Mouse (Mus musculus) embryo, embryonic 11.5 days (tissue): ENCODE data around the gene Gsk3a.
A peak's percentile ranks its signal among the peaks of the same experiment; 100 is the strongest.

Experiments
- DNase-seq: peaks from one replicate; pipeline ENCODE4 v3.0.0-alpha.2; 2012; ENCODE audit warnings: low read depth, low spot score

Gsk3a gene

DNA sequence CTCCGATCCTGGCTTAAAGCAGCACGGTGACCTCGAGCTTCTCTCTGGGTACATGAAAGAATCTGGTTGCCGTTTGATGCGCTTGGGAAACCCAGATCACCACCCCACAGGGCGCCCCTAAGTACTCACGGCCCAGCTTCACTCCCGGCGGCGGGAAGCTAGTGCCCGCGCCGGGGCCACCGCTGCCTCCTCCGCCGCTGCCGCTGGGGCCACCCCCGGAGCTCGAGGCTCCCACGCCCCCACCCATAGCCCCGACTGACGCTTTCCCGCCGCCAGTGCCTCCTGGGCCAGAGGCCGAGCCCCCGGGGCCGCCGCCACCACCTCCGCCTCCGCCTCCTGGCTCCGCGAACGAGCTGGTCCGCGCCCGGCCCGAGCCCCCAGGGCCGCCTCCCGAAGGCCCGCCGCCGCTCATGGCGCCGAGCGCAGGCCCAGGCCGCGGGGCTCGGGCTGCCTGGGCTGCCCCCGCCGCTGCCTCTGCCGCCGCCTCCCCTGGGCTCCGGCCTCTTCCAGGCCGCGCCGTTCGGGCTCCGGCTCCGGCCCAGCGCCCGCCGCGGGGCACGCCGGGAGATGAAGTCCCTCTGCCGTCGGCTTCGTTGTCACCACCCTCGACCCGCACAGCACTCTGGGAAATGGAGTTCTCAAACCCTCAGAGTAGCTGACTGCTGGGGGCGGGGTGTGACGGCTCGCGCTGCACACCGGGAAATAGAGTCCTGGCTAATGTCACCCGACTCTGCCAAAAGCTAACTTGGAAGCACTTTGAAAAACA lies at the start of gene Gsk3a:
Gsk3a (minus strand) TSS at position 603 of the 766 bp plus-strand sequence.
- peak; percentile 94 for DNase-seq

DNA sequence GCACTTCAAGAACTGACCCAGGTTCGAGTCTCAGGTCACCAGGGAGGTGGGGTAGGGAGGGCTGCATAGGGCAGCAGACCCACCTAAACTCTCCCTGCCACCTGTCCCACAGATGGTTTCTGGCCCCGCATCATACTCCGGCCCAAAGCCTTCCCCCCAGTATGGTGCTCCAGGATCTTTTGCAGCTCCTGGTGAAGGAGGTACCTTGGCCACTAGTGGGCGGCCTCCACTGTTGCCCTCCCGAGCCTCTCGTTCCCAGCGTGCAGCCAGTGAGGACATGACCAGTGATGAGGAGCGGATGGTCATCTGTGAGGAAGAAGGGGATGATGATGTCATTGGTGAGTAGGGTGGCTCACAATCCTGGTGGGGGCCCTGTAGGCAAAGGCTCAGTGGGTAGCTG lies 49.3 kb upstream of the Gsk3a start:
- DNase-seq: no peak

DNA sequence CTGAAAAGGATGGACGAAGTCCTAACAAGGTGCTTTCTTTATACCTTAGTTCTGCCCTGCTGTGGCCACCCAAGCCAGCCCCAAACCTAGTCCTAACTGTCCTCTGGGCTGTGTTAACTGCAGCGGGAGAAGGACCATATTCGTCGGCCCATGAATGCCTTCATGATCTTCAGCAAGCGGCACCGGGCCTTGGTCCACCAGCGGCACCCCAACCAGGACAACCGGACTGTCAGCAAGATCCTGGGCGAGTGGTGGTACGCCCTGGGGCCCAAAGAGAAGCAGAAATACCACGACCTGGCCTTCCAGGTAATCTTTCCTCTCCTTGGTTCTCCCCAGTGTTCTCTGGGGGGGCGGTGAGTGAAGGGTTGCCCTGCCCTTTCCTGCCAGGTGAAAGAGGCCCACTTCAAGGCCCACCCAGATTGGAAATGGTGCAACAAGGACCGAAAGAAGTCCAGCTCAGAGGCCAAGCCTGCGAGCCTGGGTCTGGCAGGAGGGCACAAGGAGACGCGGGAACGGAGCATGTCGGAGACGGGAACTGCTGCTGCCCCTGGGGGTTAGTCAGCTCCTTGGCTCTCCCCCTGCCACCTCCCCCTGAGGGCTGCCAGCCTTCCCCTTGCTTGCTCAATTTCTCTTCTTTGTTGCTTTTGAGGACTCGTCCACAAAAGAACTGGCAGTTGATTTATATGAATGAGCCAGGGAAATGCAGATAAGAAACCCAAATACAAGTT lies 48.0 kb upstream of the Gsk3a start:
- no peak for DNase-seq

DNA sequence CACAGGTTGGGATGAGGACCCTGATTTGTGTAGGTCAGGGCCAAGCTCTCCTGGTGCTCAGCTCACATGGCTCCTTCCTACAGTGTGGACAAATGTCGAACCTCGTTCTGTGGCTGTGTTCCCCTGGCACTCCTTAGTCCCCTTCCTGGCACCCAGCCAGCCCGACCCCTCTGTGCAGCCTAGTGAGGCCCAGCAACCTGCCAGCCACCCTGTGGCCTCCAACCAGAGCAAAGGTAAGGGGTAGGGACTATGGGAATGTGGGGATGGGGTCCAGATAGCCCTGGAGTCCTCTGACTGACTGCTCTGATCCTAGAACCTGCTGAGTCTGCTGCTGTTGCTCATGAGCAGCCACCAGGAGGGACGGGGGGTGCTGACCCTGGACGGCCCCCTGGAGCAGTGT lies 47.1 kb upstream of the Gsk3a start:
- DNase-seq: no peak

DNA sequence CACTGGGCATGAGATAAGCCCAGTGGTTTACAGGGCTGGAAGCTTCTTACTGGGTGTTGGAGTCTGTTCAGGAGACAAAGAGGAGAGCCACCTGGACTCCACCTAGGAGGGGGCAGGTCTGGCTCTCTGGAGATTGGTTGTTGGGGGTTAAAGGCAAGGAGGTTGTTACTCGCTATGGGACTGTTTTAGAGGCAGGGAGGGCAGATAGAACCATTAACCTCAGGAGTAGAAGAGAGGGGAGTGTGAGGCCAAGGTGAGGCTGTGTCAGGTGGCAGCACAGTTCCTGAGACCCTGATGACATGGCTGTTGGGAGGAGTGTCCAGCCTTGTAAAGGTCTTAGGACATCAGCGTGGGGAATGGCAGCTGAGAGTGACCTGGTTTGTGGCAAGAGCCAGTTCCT lies 46.5 kb upstream of the Gsk3a start:
- DNase-seq: no peak

DNA sequence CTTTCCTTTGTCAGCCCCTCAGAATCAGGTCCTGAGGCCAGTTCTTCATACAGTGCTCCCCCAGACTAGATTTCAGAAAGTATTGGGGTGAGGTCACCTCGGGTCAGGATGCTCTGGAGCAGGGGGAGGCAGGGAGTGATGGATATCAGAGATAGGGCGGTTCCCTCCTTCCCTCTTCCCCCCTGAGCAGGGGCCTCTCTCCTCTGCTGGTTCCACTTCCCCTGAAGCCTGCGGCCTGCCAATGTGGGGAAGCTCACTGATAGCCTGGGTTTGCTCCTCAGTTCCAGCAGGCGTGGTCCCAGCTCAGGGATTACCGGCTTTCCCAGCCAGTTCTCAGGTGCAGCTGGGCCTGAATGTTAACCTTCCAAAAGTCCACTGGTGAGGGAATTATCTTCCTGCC lies 46.0 kb upstream of the Gsk3a start:
- no peak for DNase-seq

DNA sequence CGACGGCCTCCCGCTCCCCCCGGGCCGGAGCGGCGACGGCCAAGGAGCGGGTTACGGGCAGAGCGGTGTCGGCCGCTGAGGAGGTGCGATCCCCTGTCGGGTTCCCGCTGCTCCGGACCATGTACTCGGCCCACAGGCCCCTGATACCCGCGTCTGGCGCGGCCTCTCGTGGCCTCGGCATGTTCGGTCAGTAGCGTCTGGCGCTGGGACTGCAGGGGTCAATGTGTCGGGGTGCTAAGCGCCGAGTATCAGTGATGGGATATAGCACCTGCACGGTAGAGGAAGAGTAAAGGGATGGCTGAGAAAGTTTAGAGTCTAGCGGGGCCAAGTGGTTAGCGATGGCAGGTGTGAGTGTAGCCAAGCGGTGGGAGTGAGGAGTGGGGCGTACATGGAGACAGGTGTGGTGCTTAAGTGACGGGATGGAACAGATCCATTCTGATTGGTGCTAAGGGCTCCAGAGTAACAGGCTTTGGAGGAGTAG lies 45.1 kb upstream of the Gsk3a start:
- no peak for DNase-seq

DNA sequence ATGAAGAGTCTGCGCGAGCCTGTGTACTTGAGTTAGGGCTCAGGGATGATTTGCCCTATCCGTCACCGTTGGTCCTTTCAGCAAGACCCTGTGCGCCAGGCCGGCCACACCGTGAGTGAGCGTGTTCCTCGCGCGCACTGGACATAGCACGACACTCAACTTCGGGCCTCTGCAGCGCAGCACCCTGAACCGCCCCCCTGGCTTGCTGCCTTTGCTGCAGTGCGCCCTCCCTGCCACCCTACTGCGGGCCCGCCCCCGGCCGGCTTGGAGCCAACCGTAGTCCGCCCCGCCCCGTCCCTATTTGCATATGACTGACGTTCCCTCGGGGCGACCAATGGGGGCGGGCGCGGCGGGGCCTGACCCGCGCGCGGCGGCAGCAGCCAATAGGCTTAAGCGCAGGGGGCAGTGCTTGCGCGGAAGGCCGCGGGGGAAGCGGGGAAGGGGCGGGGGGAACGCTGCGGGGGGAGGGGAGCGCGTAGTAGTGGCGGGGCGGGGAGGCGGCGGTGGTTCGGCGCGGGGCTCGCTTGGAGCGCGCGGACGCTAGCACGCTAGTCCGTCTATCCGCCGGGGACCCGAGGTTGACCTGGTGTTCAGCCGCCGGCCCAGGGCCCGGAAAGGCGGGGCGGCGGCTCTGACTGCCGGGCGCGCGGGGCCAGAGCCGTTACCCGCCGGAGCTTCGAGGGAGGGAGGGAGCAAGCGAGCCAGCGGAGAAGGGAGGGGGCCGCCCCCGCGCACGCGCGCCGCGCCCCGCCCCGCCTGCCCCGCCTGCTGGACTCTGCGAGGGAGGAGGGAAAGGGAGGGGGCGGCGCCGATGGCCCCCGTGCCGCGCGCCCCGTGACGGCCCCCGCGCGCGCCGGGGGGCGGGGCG lies 44.3 kb upstream of the Gsk3a start:
- DNase-seq: peak; percentile 97

DNA sequence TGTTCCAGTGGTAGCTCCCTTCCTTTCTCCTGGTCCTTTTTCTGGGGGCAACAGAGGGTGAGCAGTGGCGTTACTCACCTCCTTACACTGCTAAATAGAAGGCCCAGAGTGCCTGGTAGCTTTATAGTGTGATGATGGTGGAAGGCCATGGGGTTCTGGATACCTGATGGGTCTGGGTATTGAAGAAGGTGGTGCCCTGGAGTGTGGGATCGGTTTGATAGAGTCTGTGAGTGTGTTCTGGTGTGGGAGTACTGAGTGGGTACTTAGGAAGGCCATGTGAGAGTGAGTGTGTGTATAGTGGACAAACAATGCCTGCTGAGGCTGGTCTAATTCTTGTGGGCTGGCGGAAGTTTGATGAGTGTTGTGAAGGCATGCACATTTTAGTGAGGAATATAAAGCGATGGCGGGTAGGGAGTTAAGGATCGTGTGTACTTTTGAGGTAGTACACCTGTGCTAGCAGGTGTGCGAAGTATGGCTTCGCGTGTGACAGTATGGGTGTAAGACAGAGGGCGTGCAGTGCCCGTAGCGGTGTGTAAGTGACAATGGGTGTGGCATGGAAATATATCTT lies 43.6 kb upstream of the Gsk3a start:
- no peak for DNase-seq

DNA sequence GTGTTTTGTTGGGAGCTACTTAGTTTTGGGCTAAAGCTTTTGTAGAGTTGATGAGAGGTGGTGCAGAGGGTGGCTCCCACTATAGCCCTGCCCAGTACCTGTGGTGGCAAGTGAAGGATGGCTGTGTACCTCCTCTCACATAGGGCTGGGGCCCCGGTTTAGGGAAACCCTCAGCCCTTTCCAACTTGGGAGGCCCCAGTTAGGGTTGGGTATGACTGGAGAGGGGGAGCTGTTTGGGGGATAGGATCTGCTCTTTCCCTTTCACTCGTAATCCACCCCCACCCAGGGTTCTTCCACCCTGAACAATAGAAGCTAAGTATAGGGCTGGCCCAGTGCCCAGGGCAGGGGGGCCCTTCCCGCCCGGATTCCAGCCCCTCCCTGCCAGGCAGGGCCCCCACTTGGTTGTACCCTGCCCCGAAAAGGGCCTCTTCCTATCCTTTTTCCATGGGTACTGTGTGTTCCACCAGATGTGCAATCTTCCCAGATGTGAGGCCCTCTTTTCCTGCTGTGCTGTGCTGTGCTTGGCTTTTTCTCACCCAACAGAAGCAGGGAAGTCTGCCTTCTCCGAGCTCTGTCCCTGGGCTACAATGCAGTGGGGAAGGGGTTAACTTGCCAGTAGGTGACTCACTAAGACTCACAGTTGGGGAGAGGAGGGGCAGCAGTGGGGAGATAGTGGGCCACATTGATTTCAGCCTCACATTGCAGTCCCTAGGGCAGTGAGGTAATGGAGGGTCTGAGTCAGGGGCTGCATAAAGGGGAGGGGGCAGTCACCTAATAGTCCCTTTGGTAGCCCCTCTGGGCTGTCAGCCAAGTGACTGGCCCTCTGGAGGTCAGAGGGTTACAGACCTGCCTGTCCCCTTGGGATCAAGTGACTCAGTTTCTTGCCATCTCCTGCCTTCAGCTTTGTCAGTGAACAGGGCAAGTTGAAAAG lies 42.5 kb upstream of the Gsk3a start:
- DNase-seq: no peak

DNA sequence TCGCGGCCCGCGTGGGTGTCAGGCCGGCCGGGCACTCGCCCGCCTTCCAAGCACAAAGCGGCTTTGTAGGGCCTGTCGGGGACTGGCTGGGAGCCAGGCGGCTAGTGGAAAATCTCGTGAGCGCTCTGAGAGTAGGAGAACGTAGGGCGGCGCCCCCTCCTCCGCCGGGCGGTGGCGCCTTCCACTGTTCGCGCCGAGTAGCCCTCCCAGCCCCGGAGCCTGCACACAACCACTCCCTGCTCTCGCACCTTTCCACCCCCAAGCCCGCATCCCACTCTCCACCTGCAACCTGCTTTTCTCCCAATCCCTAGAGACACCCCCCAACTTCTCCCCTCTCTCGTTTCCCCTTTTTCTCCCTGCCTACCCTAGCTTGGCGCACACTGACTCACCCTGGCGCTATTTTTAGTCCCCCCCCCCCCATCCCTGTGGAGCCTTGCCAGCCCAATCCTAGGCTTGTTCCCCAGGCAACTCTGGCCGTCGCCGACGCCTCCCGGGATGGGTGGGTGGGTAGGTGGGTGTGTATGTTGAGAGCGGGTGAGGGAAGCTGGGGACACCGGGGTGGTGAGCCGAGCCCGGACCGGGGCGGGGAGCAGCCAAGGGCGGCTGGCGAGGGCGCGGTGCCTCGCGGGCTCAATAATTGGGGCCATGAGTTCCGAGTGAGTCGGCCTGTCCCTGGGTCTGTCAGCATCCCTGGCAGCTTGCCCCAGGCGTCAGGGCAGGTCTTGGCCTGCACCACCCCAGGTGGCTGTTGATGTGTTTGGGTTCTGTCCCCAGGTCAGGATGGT lies 41.6 kb upstream of the Gsk3a start:
- DNase-seq: peak; percentile 76

DNA sequence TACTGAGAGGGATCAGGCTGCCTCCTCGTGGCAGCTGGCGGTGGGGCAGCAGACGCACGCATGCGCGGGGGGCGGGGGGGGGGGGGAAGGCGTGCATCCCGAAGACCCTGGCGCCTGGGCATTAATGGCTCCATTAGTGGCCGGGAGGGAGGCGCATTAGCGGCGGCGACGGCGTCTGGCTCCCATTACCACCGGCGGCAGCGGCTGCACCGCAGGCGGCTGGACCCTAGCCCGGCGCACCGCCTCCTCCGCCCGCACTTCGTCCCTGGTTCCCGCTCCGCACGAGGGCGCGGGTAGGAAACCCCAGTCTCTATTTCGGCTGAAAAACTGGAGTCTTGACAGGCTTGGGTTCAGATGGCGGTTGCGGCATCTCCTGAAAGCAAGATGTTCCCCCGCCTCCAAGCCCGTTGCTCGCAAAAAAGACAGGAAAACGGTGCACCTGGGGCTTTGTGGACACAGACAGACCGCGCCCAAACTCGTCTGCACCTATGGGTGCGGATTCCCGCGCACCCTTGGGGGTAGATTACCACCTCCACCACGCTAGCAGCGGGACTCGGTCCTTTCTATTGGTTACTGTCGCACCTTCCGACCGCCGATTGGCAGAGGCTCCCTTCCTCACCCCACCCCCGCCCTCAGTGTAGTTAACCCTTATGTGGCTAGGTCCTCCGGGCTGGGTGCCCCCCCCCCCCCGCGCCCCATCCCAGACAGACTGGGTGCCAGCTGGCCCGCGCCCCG lies 40.9 kb upstream of the Gsk3a start:
- DNase-seq: no peak

DNA sequence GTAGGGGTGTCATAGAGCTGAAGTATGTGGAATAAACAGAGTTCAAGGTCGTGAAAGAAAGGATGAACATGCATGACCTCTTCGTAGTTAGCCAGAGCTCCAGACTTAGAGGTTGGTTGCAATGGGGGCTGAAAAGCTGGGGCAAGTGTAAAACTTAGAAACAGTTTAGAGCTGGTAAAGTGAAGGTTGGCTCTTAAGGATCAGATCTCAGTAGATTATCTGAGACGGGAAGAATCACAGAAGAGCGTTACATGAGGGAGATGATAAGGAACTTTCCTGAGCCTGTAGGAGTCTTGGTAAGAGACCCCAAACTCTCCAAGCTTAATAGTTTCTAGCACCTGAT lies 40.3 kb upstream of the Gsk3a start:
- DNase-seq: no peak

DNA sequence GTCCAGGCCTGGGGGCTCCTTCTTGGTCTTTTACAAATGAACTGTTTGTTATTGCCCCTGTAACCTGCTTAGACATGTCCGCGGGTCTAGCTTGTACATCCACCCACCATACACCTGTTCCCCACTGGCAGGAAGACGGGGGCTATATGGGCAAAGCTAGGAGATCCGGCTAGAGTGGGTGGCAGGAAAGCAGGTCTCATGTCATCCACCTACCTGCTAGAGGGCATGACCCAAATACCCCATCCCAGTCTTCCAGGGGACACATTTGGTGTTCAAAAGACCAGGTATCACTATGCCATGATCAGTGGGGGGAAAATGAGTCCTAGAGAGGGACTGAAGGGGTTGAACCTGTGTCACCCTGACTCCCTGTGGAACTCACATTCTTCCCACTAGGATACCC lies 39.8 kb upstream of the Gsk3a start:
- no peak for DNase-seq

DNA sequence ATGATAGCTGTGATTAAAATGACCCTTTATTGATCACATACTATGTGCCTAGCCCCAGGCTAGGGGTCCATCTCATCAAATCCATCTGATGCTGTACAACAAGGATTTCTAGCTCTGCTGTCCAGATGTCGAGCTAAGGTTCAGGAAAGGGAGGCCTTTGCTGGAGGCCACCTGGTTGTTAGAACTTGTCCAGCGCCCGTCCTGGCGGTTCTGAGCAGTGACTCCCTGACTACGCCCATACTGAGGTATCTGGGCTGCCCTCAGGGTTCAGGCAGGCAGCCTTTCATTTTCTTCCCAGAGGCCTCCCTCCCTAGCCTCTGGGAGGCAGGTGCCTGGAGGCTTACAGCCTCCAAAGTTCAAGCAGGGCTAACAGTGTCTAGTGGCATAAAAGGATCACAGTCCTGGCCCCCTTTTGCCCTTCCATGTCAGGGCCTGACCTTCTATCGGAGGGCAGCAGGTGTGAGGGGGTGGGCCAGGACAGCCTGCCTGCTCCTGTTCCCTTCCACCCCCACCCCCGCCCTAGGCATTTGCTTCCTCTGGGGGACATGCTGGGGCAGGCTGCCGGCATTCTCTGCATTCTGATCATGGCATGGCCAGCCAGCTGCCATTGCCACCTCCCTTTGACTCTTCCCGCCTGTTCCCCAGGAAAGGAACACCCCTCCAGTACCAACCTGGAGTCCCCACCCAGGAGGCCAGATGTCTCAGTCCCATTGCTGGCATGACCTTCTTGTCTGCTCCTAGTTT lies 38.1 kb upstream of the Gsk3a start:
- no peak for DNase-seq

DNA sequence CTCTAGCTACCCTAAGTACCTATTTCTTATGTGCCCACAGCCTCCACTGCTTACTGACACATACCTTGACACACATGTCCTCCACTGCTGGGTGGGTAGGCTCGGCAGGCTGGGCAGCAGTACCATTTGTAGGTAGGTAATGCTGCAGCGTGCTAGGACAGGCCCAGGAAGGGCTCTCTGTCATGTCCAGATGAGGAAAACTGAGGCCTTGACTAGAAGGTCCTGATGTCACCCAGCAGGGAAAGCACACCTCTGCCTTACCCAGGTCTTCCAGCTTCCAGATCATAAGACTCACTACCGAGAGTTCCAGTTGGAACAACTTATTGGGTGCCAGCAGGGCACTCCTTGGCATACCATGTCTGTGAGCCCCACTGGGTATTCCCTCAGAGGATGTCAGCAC lies 37.3 kb upstream of the Gsk3a start:
- no peak for DNase-seq

DNA sequence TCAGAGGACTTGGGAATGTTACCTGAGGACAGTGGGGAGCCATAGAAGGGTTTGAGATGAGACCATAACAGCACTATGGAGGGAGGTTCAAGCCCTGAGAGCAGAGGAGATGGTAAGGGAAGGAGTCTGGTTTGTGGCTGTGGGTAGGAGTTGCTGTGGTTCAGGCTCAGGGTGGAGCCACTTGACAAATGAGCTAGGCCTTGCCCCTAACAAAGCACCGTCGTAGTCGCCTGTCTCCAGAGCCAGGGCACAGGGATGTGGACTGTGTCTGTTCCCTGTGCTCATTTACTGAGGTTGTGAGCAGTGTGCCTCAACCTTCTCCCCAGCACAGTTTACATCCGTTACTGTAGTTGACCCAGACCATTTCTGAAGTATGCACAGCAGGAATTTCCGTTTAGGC lies 36.9 kb upstream of the Gsk3a start:
- DNase-seq: no peak
